Mouse (Mus musculus) midbrain, embryonic 12.5 days (tissue): Measurements from ENCODE around the gene Fam53a. TPM values are rescaled to one million over a fixed set of nuclear protein-coding genes. Genes with fewer than 3 reads are reported as not detected.

Source experiments
- ATAC-seq: fragments of 200-750 bp; cut with Nextera tagmentation; 2 replicates; pipeline ENCODE4 v1.8.0; 2017; ENCODE audit warnings: low read depth, moderate TSS enrichment, moderate library complexity; ENCODE audit not compliant: low FRiP score
- H3K27ac ChIP-seq: fragments of 300-500 bp; sonication (generic); replicated peaks from 2 replicates; pipeline ENCODE4 v1.5.1; 2016; ENCODE audit warnings: mild to moderate bottlenecking
- H3K27me3 ChIP-seq: fragments of 300-500 bp; sonication (generic); 2 replicates; pipeline ENCODE4 v1.6.1; 2016; ENCODE audit warnings: mild to moderate bottlenecking
- H3K36me3 ChIP-seq: fragments of 300-500 bp; sonication (generic); 2 replicates; pipeline ENCODE4 v1.6.1; 2016
- H3K4me1 ChIP-seq: fragments of 300-500 bp; sonication (generic); 2 replicates; pipeline ENCODE4 v1.6.1; 2016
- H3K4me2 ChIP-seq: fragments of 300-500 bp; sonication (generic); replicated peaks from 2 replicates; pipeline ENCODE4 v1.6.1; 2016; ENCODE audit warnings: mild to moderate bottlenecking, moderate library complexity
- H3K4me3 ChIP-seq: fragments of 300-500 bp; sonication (generic); 2 replicates; pipeline ENCODE4 v1.5.1; 2016; ENCODE audit warnings: mild to moderate bottlenecking
- H3K9ac ChIP-seq: fragments of 300-500 bp; sonication (generic); replicated peaks from 2 replicates; pipeline ENCODE4 v1.6.1; 2016; ENCODE audit warnings: mild to moderate bottlenecking, moderate library complexity
- H3K9me3 ChIP-seq: fragments of 300-500 bp; sonication (generic); 2 replicates; pipeline ENCODE4 v1.6.1; 2016; ENCODE audit warnings: mild to moderate bottlenecking
- WGBS: fragments of 180-500 bp; shearing (Covaris S2); methylation state at CpG from one replicate; pipeline ENCODE4 v1.1.7; 2016; 5-methylcytosine and 5-hydroxymethylcytosine counted together
- polyA plus RNA-seq: library from polyadenylated mRNA; unstranded; fragments of >200 nt; fragmentation: Nextera tagmentation; extraction: Ambion mirVana; gene quantifications from 2 replicates; pipeline ENCODE4 v1.2.1, GENCODE M21; 2016

The Fam53a gene
- polyA plus RNA-seq: 47.7 and 49.2 TPM in 2 replicates

DNA sequence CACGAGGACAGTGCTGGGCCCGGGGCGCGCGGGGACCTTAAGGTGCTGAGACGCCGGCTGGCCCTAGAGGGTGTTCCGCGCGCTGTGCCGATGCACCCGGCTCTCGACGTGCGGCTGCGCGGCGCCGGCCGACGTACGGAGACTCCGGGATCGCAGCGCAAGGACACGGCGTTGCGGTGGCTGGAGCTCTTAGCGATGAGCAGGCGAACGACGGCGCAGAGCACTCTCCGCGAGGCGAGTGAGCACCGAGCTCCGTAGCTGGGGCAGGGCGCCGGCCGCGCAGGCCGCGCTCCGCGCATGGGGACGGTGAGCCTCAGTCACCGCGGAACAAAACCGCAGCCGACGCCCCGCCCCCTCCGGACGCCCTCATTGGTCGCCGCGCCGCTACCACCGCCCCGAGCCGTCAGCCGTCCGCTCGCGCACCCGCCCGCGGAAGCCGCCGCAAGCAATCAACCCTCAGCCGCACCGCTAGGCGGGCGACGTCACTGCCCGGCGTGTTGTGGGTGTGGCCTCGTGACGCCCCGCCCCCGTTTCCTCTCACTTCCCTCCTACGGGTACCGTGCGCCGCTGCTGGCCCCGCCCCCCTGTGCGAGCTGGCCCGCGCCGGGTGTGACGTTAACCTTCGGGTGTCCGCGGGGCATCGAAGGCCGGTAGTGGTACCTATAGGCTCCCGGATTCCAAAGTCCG lies at the start of gene Fam53a, which contains the start of gene Gm9903:
TSS of gene Fam53a (minus strand) at position 335 of the 687 bp plus-strand sequence.
TSS of gene Gm9903 (plus strand) at position 625 of the 687 bp plus-strand sequence.
- H3K27ac ChIP-seq: peak within 1 kb of the TSS; percentile 90
- WGBS: under 1% methylated on average over 98 of the region's 99 CpGs
- no peaks in the 10 kb centered on the region for H3K27me3 ChIP-seq
- peak within 1 kb of the TSS; percentile 71 for H3K9ac ChIP-seq
- peak; percentile 96 for ATAC-seq
- no peaks in the 10 kb centered on the region for H3K9me3 ChIP-seq
- H3K4me2 ChIP-seq: peak within 1 kb of the TSS; percentile 93
- H3K4me3 ChIP-seq: peak within 1 kb of the TSS; percentile 82
- peaks cover 15% of the 10 kb centered on the region for H3K4me1 ChIP-seq
- peaks cover 2% of the 10 kb centered on the region; the same call in 1 of the 2 replicates for H3K36me3 ChIP-seq

DNA sequence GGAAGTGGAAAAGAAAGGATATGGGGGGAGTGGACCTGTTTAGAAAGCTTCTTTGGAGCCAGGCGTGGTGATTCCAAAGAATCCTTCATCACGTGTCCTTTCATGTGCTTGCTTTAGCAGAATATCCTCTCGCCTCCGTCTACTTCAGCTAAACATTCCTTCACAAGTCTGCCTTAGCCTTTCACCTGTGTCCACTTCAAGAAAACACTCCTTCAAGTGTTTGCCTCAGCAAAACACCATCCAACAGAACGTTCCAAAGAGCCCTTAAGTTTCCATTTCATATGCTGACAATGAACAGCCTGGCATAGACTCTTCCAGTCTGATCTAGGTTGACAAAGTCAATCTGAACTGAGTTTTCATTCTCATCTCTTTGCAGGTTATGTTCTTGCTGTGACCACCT lies 48.8 kb upstream of the Fam53a start:
- H3K4me2 ChIP-seq: no peak overlapping the region
- H3K4me3 ChIP-seq: no peak overlapping the region
- ATAC-seq: no peak
- H3K9me3 ChIP-seq: no peaks in the 10 kb centered on the region
- peaks cover 12% of the 10 kb centered on the region for H3K4me1 ChIP-seq
- H3K27me3 ChIP-seq: peaks cover 6% of the 10 kb centered on the region; the same call in 1 of the 2 replicates
- H3K36me3 ChIP-seq: 0 out of 2 replicates have a peak, but pooled peaks cover under 1% of the 10 kb centered on the region
- no peak overlapping the region for H3K9ac ChIP-seq
- 84% methylated on average over 5 of the region's 5 CpGs for WGBS
- no peak overlapping the region for H3K27ac ChIP-seq

DNA sequence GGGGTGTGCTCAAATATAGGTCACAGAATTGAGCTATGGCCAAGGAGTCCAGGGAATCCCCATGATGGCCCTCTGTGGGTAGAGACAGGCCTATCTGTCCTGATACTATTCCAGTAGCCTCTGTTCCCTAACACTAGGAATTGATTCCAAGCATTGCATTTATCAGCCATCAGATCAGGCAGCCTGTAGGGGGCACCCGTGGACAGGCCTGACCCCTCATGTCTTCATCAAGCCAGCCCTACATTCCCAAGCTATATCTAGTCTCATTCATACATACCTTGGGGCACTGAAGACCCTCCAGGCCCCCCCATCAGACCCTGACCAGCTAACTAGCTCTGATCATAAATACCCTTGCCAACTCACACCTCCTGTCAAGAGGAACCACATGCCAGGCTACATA lies 46.5 kb upstream of the Fam53a start:
- ATAC-seq: 0 out of 2 replicates have a peak, but pooled peaks have one; percentile 49
- H3K36me3 ChIP-seq: peaks cover 23% of the 10 kb centered on the region
- no peak overlapping the region for H3K4me3 ChIP-seq
- 3% methylated on average over 1 of the region's 1 CpGs for WGBS
- no peak overlapping the region for H3K4me2 ChIP-seq
- no peaks in the 10 kb centered on the region for H3K27me3 ChIP-seq
- H3K9me3 ChIP-seq: no peaks in the 10 kb centered on the region
- peaks cover 16% of the 10 kb centered on the region for H3K4me1 ChIP-seq
- no peak overlapping the region for H3K27ac ChIP-seq
- H3K9ac ChIP-seq: no peak overlapping the region

DNA sequence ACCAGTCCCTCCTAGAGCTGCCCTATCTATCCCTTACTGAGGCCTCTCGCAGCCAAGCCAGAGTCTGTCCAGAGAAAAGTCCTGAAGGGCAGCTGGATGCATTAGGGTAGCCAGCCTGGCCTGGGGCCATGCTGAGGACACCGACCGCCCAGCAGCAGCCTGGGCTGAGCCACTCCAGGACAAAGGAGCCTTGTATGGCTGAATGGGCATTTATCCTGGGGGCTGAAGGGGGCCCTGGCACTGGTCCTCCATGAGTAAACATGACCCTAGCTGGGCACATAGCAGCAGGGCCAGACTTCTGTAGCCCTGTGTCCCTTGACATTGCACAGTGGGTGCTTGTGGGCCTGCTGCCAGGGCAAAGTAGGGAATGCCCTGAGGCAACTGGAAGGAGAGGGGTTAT lies 45.0 kb upstream of the Fam53a start:
- Histone ChIP-seq H3K4me3 (no peak overlapping the region), H3K9me3 (no peaks in the 10 kb centered on the region), H3K27me3 (no peaks in the 10 kb centered on the region), H3K36me3 (peaks cover 38% of the 10 kb centered on the region), H3K9ac (no peak overlapping the region), H3K4me1 (peaks cover 16% of the 10 kb centered on the region), H3K27ac (peak overlapping the region; percentile 49), H3K4me2 (no peak overlapping the region)
- whole genome bisulfite sequencing: 51% methylated on average over 3 of the region's 3 CpGs
- no peak for ATAC-seq

DNA sequence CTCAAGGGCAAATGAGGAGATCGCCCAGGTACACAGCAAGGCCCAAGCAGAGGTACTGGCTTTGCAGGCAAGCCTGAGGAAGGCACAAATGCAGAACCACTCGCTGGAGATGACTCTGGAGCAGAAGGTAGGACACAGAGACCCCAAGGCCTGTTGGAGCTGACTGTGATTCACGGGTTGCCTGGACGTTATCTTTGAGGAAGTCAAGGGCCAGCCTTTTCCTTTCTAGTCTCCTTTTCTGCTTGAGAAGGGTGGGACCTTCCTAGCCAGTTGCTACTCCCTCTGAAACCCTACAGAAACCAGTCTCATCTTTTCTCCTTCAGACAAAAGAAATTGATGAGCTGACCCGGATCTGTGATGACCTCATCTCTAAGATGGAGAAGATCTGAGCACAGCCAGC lies 42.2 kb upstream of the Fam53a start:
- ATAC-seq: no peak
- H3K27ac ChIP-seq: no peak overlapping the region
- no peak overlapping the region for H3K9ac ChIP-seq
- H3K27me3 ChIP-seq: no peaks in the 10 kb centered on the region
- H3K9me3 ChIP-seq: no peaks in the 10 kb centered on the region
- 84% methylated on average over 5 of the region's 5 CpGs for WGBS
- H3K4me1 ChIP-seq: peaks cover 16% of the 10 kb centered on the region
- H3K4me3 ChIP-seq: no peak overlapping the region
- no peak overlapping the region for H3K4me2 ChIP-seq
- H3K36me3 ChIP-seq: peaks cover 66% of the 10 kb centered on the region

DNA sequence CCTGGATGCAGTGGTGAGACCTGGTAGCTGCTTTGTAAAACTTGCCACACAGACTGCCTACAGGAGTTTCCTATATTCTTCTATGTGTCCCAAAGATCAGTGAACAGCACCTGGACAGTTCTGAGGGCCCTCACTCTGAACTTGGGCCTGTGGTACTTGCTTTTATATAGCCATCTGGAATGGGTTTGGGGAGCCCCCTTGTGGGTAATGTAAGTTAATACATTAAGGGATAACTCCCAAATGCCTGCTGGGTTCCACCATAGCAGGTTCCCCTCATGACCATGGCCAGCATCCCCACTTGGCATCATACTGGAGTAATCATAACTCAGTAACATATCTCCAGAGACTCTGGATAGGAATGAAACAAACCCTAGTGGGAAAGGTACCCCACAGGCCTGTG lies 38.8 kb upstream of the Fam53a start:
- H3K9ac ChIP-seq: no peak overlapping the region
- peaks cover 3% of the 10 kb centered on the region; the same call in 1 of the 2 replicates for H3K4me1 ChIP-seq
- H3K4me2 ChIP-seq: no peak overlapping the region
- H3K9me3 ChIP-seq: no peaks in the 10 kb centered on the region
- no peak overlapping the region for H3K4me3 ChIP-seq
- no peak for ATAC-seq
- peaks cover 92% of the 10 kb centered on the region for H3K36me3 ChIP-seq
- H3K27ac ChIP-seq: no peak overlapping the region
- H3K27me3 ChIP-seq: no peaks in the 10 kb centered on the region

DNA sequence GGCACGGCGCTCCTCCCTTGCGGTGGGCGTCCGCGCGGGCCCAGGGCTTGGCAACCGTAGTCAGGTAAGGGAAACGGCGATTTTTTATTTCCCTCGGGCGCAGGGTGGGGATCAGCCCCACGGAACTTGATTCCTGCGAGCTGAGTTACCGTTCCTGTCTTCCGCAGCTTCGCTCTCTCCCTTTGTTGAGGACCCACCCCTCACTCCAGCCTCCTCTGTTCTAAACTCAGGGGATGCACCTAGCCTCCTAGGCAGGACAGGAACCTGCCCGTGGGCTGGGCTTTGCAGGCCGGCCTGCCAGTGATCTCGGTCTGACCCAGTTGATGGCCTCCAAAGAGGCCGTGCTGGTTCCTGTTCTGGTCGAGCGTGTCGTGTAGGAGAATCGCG lies 29.2 kb upstream of the Fam53a start:
- Histone ChIP-seq H3K27me3 (no peaks in the 10 kb centered on the region), H3K4me1 (peaks cover 37% of the 10 kb centered on the region), H3K36me3 (peaks cover 47% of the 10 kb centered on the region), H3K4me3 (peak overlapping the region; percentile 59), H3K4me2 (peak overlapping the region; percentile 90), H3K27ac (0 out of 2 replicates have a peak overlapping the region, but pooled peaks have one; percentile 35), H3K9ac (peak overlapping the region; percentile 76), H3K9me3 (no peaks in the 10 kb centered on the region)
- 0% methylated on average over 26 of the region's 26 CpGs for WGBS
- peak; percentile 5 for ATAC-seq

DNA sequence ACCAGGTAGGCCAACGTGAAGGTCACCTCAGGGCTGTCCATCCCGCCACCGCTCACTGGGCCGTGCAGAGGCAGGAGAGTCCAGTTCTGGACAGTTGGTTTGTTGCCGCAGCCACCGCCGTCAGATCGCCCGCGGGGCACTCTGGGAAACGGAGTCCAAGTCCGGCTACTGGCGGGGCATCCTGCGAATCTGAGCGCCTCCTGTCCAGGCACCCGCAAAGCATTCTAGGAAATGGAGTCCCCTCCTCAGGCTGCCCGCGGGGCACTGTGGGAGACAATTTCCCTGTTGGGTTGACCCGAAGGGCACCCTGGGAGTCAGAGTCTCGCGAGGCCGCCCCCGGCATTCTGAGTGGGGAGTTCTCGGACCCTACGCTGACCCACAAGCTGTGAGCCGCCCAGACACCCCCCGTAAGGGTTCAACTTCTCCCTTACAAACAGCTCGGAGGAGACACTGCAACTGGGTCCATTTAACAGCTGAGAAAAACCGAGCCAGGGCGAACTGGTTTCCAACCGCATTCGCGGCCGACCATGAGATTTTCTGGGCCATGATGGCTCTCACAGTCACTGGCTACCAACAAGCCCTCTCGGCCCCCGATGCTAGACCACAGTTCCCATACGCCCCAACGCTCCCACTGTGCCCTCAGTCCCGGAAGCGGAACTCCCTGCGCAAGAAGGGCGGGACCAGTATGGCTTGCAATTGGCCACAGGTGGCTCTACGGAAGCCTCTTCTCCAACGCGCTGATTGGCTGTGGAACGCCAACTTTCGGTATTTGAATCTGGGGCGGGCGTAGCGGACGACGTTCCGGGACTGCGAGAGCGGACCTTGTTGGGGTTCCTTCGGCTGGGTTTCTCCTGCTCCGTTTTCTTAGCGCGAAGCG lies 28.6 kb upstream of the Fam53a start, which contains the start of the genes Tacc3 and Tmem129:
TSS of gene Tacc3 (plus strand) at position 342 of the 877 bp plus-strand sequence.
TSS of gene Tmem129 (minus strand) at position 630 of the 877 bp plus-strand sequence.
- H3K4me2 ChIP-seq: peak within 1 kb of the TSS; percentile 90
- peaks cover 47% of the 10 kb centered on the region for H3K36me3 ChIP-seq
- peak within 1 kb of the TSS; percentile 59 for H3K4me3 ChIP-seq
- peak within 1 kb of the TSS; percentile 91 for H3K27ac ChIP-seq
- under 1% methylated on average over 60 of the region's 60 CpGs for WGBS
- H3K9ac ChIP-seq: peak within 1 kb of the TSS; percentile 82
- H3K4me1 ChIP-seq: peaks cover 37% of the 10 kb centered on the region
- ATAC-seq: peak; percentile 97
- no peaks in the 10 kb centered on the region for H3K27me3 ChIP-seq
- no peaks in the 10 kb centered on the region for H3K9me3 ChIP-seq

DNA sequence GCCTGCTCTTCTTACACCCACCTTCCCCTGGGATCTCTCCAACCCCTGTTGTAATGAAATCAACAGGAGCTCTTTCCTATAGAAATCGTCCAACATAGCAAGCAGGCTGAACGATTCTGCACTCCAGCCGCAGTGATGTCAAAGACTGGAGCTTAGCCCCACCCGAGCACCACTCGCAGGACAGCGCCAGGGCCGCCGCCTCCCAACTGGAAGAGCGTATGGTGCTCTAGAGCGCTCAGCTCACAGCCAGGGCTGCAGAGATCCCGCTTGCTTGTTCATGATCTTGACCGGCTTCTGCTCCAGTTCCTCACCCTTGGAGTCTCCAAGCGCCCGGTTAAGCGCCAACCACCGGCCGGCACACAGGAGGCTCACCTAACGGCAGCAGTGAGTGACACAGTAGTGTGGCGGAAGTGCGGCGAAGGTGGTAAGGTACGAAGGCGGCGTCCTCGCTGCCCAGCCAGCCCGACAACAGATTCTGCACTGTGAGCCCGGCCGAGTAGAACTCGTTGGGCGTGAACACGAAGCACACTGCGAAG lies 27.9 kb upstream of the Fam53a start:
- Histone ChIP-seq H3K27ac (peak overlapping the region; percentile 71), H3K9ac (peak overlapping the region; percentile 82), H3K4me3 (peak overlapping the region; percentile 59), H3K36me3 (peaks cover 42% of the 10 kb centered on the region), H3K9me3 (no peaks in the 10 kb centered on the region), H3K27me3 (no peaks in the 10 kb centered on the region), H3K4me1 (peaks cover 41% of the 10 kb centered on the region), H3K4me2 (peak overlapping the region; percentile 90)
- ATAC-seq: peak; percentile 11
- WGBS: under 1% methylated on average over 32 of the region's 32 CpGs

DNA sequence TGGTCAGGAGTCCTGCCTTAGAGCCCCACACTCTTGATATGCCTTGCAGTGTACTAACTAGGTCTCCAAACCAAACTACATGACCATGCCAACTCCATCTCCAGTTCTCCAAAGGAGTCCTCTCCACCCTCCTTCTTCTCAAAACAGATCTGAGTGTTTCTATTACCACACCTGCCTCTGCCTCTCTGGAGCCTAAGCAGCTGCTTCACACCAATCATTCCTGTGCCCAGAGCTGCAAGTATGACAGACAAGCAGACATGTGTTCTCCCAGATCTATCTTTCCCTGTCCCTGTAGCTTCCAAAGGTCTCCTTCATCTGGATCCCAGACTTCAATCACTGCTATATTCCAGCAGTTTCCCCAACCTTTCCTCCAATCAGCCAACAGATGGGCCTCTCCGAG lies 27.3 kb upstream of the Fam53a start:
- ATAC-seq: no peak
- H3K4me2 ChIP-seq: peak overlapping the region; percentile 90
- H3K4me3 ChIP-seq: peak overlapping the region; percentile 59
- peaks cover 41% of the 10 kb centered on the region for H3K4me1 ChIP-seq
- no peak overlapping the region for H3K27ac ChIP-seq
- H3K9me3 ChIP-seq: no peaks in the 10 kb centered on the region
- 61% methylated on average over 1 of the region's 1 CpGs for WGBS
- peaks cover 36% of the 10 kb centered on the region for H3K36me3 ChIP-seq
- H3K27me3 ChIP-seq: no peaks in the 10 kb centered on the region
- peak overlapping the region; percentile 82 for H3K9ac ChIP-seq

DNA sequence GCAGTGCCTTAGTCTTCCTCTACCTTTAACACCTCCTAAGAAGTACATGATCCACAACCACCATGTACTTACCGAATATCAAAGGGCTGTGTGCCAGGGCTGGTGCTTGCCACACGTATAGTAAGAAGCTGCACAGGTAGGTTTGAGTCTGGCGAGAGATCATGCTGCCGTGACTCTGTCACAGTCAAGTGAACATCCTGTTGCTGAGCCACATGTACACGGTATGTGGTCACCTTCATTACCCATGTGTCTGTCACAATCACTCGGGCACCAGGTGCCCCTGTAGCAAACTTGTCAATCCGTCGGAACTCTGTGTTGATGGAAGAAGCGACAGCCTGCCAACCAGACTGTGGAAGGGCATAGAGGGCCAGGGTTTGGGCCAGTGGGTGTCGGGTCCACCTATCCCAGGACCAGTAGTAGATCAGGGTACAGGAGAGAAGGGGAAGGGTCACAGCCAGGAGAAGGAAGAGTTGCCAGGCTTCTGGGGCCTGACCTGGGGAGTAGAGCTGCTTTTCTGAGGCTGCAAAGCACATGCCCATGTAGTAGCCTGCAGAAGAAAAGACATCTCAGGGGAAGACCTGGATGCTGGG lies 25.9 kb upstream of the Fam53a start:
- H3K27me3 ChIP-seq: no peaks in the 10 kb centered on the region
- ATAC-seq: no peak
- H3K9me3 ChIP-seq: no peaks in the 10 kb centered on the region
- no peak overlapping the region for H3K27ac ChIP-seq
- H3K4me1 ChIP-seq: peaks cover 48% of the 10 kb centered on the region
- H3K36me3 ChIP-seq: peaks cover 25% of the 10 kb centered on the region
- no peak overlapping the region for H3K4me3 ChIP-seq
- no peak overlapping the region for H3K4me2 ChIP-seq
- WGBS: 94% methylated on average over 10 of the region's 10 CpGs
- H3K9ac ChIP-seq: no peak overlapping the region
